Mouse (Mus musculus): ENCODE data around the gene Klhdc2. TPM values are rescaled to one million over a fixed set of nuclear protein-coding genes. Genes with fewer than 3 reads are reported as not detected.

Klhdc2 gene
- polyA plus RNA-seq, 1 experiment, result 127 TPM

DNA sequence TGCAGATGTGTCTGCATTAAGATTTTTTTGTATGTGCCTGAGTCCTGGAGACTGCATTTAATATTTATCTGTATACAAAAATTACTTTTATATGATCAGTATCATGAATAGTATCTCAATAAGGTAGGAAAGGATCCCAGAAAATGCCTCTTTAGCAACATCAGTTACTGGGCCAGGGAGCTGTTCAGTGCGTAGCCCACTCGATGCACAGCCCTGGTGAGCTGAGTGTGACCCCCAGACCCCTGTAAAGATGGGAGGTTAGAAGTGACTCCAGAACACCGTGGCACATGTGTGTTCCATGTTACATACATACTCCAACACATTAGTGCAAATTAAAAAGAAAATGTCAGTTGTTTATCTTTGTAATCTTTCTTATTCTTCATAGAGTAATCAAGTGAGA is 3.4 kb downstream of the Klhdc2 start:
- no peak for DNase-seq (ENCODE audit: extremely low spot score in 1 of 2, low spot score in 1 of 2)

DNA sequence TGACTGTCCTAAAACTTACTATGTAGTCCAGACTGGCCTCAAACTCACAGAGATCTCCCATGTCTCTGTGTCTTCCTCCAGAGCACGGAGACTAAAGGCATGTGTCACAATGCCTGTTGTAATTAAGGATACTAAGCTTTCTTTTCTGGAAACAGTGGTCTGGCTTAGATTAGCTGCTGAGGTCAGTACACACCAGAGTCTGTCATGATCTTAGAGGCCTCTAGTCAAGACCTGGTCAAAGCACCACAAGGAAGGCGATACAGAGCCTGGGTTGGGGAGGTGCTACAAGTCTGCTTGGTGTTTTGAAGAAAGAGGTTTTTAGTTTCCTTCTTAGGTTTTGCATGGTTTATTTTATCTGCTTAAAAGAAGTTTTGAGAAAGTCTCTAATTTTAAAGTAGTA is 3.9 kb downstream of the Klhdc2 start:
- no peak for DNase-seq (ENCODE audit: extremely low spot score in 1 of 2, low spot score in 1 of 2)

DNA sequence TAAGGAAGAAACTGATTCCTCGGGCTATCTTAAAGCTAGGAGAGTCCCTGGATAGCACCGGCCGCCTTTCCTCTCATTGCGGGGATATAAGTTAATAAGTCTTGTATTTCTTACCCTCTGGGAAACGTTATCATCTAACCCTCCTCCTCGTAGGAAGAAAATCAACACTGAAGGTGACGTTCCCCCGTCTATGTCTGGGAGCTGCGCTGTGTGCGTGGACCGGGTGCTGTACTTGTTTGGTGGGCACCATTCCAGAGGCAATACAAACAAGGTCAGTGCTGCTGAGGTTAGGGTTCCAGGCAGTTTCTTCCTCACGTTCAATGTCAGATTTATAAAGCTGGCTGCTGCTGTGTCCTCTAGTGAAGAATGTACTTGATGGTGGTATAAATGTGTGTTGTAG is 5.7 kb downstream of the Klhdc2 start:
- no peak for DNase-seq (ENCODE audit: extremely low spot score in 1 of 2, low spot score in 1 of 2)

DNA sequence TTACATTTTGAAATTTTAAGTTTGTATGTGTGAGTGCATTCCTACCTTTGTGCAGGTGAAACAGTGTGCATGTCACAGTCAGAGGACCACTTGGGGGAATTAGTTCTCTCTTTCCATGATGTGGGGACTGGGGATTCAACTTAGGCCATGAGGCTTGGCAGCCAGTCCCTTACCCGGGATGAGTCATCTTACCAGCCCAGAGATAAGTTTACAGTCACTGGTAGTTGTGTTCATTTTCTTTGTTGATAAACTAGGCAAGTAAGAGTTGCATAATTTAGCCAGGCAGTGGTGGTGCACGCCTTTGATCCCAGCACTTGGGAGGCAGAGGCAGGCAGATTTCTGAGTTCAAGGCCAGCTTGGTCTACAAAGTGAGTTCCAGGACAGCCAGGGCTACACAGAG is 7.6 kb downstream of the Klhdc2 start:
- no peak for DNase-seq (ENCODE audit: extremely low spot score in 1 of 2, low spot score in 1 of 2)

DNA sequence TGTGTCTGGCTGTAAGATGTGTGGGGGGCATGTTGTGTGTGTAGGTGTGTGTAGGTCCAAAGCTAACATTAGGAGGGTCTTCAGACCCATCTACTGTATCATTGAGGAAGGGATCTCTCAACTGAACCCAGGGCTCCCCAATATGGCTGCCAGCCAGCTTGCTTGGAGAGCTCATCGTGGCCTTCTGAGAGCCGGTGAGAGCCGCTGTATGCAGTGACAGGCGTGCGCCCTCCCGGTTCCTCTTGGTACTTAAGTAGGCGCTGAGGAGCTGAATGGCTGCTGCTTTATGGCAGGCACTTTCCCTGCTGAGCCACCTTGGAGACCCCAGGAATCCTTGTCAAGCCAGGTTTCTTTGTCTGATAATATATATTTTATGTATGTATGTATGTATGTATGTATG is 9.9 kb downstream of the Klhdc2 start:
- DNase-seq (ENCODE audit: extremely low spot score in 1 of 2, low spot score in 1 of 2), result no peak

DNA sequence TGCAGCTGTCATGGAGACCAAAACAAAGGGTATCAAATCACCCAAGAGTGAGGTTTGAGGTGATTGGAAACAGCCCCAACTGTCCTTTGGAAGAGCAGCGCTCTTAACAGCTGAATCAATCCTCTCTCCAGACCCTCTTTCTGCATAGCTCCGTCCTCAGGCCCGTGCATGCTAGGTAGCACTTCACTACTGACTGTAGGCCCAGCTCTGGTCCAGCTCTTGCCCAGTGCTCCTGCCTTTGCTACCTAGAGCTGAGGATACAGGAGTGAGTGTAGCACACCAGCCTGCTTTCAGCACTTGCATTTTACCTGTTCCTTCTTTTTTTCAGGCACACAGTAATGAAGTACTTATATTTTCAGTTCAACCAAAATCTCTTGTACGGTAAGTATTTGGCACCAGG is 13.2 kb downstream of the Klhdc2 start:
- DNase-seq (ENCODE audit: extremely low spot score in 1 of 2, low spot score in 1 of 2), result no peak

DNA sequence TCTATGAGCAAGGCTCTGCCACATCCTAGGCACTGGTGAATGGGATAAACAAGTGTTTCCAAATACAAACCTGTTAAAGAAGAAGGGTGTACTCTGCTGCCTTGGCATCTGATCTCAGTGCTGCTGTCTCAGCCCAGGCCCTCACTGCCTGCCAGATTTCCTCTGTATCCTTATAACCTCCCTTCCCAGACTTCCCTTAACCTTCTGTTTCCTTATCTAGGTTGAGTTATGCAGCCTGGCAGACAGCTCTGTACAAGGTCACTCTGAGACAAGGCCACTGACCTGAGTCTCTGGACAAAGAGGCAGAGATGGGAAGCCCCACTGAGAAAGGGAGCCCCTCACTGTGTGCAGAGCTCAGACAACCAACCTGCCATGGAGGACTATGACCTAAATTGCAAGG is 21.9 kb downstream of the Klhdc2 start:
- no peak for DNase-seq (ENCODE audit: extremely low spot score in 1 of 2, low spot score in 1 of 2)

DNA sequence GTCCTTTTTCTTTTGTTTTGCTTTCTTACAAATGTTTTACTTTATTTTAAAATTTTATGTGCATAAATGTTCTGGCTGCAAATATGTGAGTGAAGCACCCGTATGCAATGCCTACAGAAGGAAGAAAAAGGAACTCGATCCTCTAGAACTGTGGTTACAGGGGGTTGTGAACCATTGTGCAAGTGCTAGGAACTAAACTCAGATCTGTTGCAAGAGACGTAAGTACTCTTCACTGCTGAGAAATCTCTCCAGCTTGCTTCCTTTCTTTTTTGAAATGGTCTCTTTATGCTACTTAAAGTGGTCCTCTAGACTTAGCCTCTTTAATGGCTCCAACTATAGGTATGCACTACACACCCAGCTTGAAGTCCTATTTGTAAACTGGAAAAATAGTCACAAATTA is 34.7 kb downstream of the Klhdc2 start:
- DNase-seq (ENCODE audit: extremely low spot score in 1 of 2, low spot score in 1 of 2), result no peak

DNA sequence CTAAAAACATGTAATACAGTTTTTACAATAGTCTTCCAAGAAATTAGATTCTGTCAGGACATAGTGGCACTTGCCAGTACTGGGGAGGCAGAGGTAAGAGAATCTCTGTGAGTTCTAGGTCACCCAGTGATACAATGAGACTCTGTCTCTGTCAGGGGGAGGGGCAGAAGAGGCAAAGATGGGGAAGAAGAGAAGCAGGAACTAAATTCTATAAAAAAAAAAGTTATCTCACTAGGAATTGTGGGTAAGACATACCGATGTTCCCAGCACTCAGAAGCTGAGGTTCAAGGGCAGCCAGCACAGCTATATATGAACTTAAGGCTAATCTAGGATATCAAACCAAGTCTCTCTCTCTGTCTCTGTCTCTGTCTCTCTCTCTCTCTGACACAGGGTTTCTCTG is 35.7 kb downstream of the Klhdc2 start:
- no peak for DNase-seq (ENCODE audit: extremely low spot score in 1 of 2, low spot score in 1 of 2)

DNA sequence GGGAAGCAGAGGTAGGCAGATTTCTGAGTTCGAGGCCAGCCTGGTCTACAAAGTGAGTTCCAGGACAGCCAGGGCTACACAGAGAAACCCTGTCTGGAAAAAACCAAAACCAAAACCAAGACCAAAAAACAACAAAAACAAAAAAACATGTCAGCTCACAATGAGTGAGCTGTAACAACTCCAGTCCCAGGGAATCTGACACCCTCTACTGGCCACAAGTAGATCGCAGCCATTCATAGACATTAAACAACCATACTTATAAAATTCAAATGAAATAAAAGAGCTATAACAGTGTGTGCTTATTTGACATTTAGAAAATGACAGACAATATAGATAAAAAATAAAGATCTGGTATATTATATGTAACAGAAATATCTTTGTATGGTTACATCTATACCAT is 37.1 kb downstream of the Klhdc2 start:
- peak in 1 of 2 experiments; percentile 42 for DNase-seq (ENCODE audit: extremely low spot score in 1 of 2, low spot score in 1 of 2)

DNA sequence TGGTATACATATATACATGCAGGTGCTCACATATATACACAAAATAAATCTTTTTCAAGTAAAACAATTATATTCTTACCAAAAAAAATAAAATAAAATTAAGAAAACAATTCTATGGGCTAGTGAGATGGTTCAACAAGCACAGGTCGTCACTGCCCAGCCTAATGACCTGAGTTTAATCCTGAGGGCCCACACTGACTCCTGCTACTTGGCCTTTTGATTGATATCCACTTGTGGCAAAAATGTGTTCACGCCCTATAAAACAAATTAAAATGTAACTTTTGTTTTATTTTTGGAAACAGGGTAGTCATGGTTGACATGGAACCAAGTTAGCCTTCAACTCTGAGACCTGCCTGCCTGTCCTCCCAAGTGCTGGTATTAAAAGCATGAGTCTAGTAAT is 53.4 kb downstream of the Klhdc2 start:
- no peak for DNase-seq (ENCODE audit: extremely low spot score in 1 of 2, low spot score in 1 of 2)

DNA sequence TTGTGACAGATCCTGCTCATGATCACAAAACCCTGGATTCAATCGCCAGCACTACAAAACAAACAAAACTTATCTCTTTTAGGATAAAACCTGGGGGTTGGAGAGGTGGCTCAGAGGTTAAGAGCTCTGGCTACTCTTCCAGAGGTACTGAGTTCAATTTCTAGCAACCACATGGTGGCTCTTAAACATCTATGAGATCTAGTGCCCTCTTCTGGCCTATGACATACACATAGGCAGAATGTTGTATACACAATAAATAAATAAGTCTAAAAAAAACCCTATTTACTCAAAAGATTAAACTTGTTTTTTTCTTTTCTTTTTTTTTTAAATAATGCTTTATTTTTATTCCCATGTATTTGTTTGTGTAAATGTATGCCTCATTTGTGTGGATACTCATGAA is 55.2 kb downstream of the Klhdc2 start:
- no peak for DNase-seq (ENCODE audit: extremely low spot score in 1 of 2, low spot score in 1 of 2)

DNA sequence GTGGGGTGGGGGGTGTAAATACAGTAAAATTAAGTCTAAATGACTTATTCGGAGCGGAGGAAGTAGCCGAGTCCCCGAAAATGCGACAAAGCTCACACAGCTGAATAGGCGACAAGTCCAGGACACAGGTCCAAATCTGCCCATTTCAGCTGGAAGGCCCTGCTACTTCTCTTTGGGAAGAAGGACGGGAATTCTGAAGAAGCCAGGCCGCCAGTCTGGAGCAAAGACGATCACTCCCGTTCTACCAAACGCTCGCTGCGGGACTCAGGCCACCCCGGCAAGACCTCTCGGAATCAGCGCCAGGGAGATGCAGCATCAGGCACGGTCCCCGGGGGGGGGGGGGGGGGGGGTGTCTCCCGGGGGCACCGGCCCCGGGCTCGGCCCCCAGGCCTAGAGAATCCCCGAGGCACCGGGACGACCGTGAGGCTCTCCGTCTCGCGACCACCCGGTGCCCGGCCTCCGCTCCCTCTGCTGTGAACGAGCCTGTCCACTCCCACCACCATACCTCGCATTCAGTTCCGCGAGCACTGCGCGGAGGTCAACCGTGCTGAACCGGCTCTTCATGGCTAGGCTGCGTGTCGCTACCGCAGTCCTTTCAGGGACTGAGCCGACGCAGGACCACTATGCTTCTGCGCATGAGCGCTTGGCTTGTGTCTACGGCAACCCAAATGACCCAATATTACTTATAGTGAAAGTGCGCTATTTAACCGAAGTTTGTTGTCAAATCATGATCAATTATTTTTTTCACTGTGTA is 60.2 kb downstream of the Klhdc2 start, which contains the start of gene Nemf:
Nemf (minus strand) TSS at position 620 of the 754 bp plus-strand sequence.
- DNase-seq (ENCODE audit: extremely low spot score in 1 of 2, low spot score in 1 of 2), result peak; percentile 80 to 95

DNA sequence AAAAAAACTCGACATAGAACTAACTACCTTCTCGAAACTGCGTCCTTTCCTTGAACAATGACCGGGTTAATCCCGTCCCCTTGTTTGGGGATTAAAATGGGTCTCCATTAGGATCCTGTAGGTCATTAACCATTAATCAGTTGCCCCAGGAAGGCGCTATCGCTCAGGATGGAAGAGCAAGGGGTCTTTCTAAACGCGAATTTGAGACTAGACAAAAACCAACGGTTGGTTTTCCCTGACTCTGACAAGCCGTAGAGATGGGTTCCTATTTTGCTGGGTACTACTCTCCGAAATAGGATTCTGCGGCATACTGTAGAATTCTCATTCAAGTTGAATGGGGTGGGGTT is 60.8 kb downstream of the Klhdc2 start:
- DNase-seq (ENCODE audit: extremely low spot score in 1 of 2, low spot score in 1 of 2), result no peak

Other genes starting within 250 kb of the Klhdc2 start
- gene Rps29, start 137.5 kb upstream of the Klhdc2 start, polyA plus RNA-seq (2012; rRNA removed), result 1,265 and 1,574 TPM in 2 replicates
- gene Lrr1, start 127.9 kb upstream of the Klhdc2 start, polyA plus RNA-seq (2012; rRNA removed), result 0.06 and 0.56 TPM in 2 replicates
- 304 and 313 TPM in 2 replicates for gene Rpl36al, start 112.6 kb upstream of the Klhdc2 start, polyA plus RNA-seq (2012; rRNA removed)
- gene Mgat2, start 112.5 kb upstream of the Klhdc2 start, polyA plus RNA-seq (2012; rRNA removed), result 14.4 and 15.7 TPM in 2 replicates
- 1.1 and 1.2 TPM in 2 replicates for gene Gm49383, start 99.6 kb upstream of the Klhdc2 start, polyA plus RNA-seq (2012; rRNA removed)
- 2.0 and 2.2 TPM in 2 replicates for gene Dnaaf2, start 98.3 kb upstream of the Klhdc2 start, polyA plus RNA-seq (2012; rRNA removed)
- 2.2 and 2.5 TPM in 2 replicates for gene Gm49384, start 92.4 kb upstream of the Klhdc2 start, polyA plus RNA-seq (2012; rRNA removed)
- gene Pole2, start 68.5 kb upstream of the Klhdc2 start, polyA plus RNA-seq (2012; rRNA removed), result 1.6 and 2.0 TPM in 2 replicates
- gene Klhdc1, start 55.5 kb upstream of the Klhdc2 start, polyA plus RNA-seq (2012; rRNA removed), result 20.9 and 23.6 TPM in 2 replicates
- gene Nemf, start 60.5 kb downstream of the Klhdc2 start, polyA plus RNA-seq (2012; rRNA removed), result 38.2 and 45.4 TPM in 2 replicates
- gene Arf6, start 75.5 kb downstream of the Klhdc2 start, polyA plus RNA-seq (2012; rRNA removed), result 46.3 and 48.8 TPM in 2 replicates
- gene Gm9887, start 75.8 kb downstream of the Klhdc2 start, polyA plus RNA-seq (2012; rRNA removed), result 0.27 and 0.50 TPM in 2 replicates

Data from frontal cortex, adult 2 months (tissue).